Mouse (Mus musculus): ENCODE measurements around the gene Pbx2. TPM values are rescaled to one million over a fixed set of nuclear protein-coding genes. Genes with fewer than 3 reads are reported as not detected.

Gene Pbx2
- polyA plus RNA-seq, 1 experiment from 2014 or later, result 17.3 TPM

GRCm38 (mm10) chr17:34559116-34559515 lies 31.9 kb upstream of the Pbx2 start:
- no peaks in the 10 kb centered on the region for H3K9me3 ChIP-seq (ENCODE audit: control insufficient read depth, low read length)
- no peak overlapping the region for H3K4me3 ChIP-seq (ENCODE audit: low read depth, low read length)
- H3K9ac ChIP-seq (ENCODE audit: low read length), result no peak overlapping the region
- H3K4me1 ChIP-seq (ENCODE audit: control insufficient read depth, insufficient read depth, low read length), result no peaks in the 10 kb centered on the region
- no peaks in the 10 kb centered on the region for H3K36me3 ChIP-seq (ENCODE audit: control insufficient read depth, insufficient read depth, low read length)
- no peak for ATAC-seq (ENCODE audit: insufficient read depth, low FRiP score, low TSS enrichment)
- H3K4me2 ChIP-seq (ENCODE audit: low read depth), result no peak overlapping the region
- 87% methylated on average over 7 of the region's 7 CpGs for WGBS
- no peak overlapping the region for H3K27ac ChIP-seq (ENCODE audit: low read depth, low read length)
- H3K27me3 ChIP-seq (ENCODE audit: control insufficient read depth, insufficient read depth, low read length), result no peaks in the 10 kb centered on the region
- no peak for DNase-seq (ENCODE audit: low spot score)

GRCm38 (mm10) chr17:34559895-34560294 lies 31.2 kb upstream of the Pbx2 start:
- Histone ChIP-seq H3K27ac (ENCODE audit: low read depth, low read length) (no peak overlapping the region), H3K9ac (ENCODE audit: low read length) (no peak overlapping the region), H3K4me1 (ENCODE audit: control insufficient read depth, insufficient read depth, low read length) (no peaks in the 10 kb centered on the region), H3K9me3 (ENCODE audit: control insufficient read depth, low read length) (no peaks in the 10 kb centered on the region), H3K27me3 (ENCODE audit: control insufficient read depth, insufficient read depth, low read length) (no peaks in the 10 kb centered on the region), H3K4me2 (ENCODE audit: low read depth) (no peak overlapping the region), H3K36me3 (ENCODE audit: control insufficient read depth, insufficient read depth, low read length) (no peaks in the 10 kb centered on the region), H3K4me3 (ENCODE audit: low read depth, low read length) (no peak overlapping the region)
- 27% methylated on average over 15 of the region's 15 CpGs for whole genome bisulfite sequencing
- DNase-seq (ENCODE audit: low spot score), result no peak
- no peak for ATAC-seq (ENCODE audit: insufficient read depth, low FRiP score, low TSS enrichment)

DNA sequence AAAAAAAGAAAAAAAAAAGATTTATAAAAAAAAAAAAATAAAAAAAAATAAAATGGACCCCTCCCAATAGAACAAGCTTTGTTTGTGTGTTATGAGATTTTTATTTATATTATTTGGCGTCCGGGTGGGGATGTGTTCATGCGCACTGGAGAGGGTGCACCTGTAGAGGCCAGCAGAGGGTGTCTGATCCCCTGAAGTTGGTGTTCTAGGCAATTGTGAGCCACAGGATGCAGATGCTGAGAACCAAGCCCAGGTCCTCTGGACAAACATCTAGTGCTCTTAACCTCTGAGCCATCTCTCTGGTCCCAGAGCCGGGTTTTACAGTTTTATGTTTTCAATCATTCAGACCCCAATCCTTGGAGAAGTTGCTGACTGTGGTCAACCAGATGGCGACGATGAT lies 30.6 kb upstream of the Pbx2 start:
- Histone ChIP-seq H3K4me3 (ENCODE audit: low read depth, low read length) (no peak overlapping the region), H3K27ac (ENCODE audit: low read depth, low read length) (no peak overlapping the region), H3K27me3 (ENCODE audit: control insufficient read depth, insufficient read depth, low read length) (no peaks in the 10 kb centered on the region), H3K9ac (ENCODE audit: low read length) (no peak overlapping the region), H3K36me3 (ENCODE audit: control insufficient read depth, insufficient read depth, low read length) (no peaks in the 10 kb centered on the region), H3K4me1 (ENCODE audit: control insufficient read depth, insufficient read depth, low read length) (no peaks in the 10 kb centered on the region), H3K9me3 (ENCODE audit: control insufficient read depth, low read length) (no peaks in the 10 kb centered on the region), H3K4me2 (ENCODE audit: low read depth) (no peak overlapping the region)
- WGBS, result 98% methylated on average over 6 of the region's 6 CpGs
- DNase-seq (ENCODE audit: low spot score), result no peak
- no peak for ATAC-seq (ENCODE audit: insufficient read depth, low FRiP score, low TSS enrichment)

DNA sequence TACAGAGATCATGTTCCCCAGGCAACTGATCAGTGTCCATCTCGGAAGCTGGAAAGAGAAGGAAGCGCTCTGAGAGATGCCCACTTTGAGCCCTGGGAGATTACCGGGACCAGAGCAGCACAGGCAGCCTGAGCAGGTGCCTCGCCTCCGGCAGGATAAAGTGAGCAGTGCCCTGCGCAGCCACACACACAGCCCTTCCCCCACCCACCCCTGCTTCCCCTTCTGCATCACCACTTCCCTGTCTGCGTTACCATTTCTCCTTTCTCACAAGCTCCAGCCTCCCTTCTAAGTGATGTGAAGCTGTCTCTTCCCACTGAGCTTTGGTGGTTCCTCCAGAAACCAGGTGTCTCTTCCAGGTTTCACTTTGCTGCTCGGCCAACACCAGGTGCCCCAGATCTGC lies 29.9 kb upstream of the Pbx2 start:
- no peak overlapping the region for H3K4me3 ChIP-seq (ENCODE audit: low read depth, low read length)
- no peaks in the 10 kb centered on the region for H3K9me3 ChIP-seq (ENCODE audit: control insufficient read depth, low read length)
- no peak overlapping the region for H3K9ac ChIP-seq (ENCODE audit: low read length)
- H3K4me2 ChIP-seq (ENCODE audit: low read depth), result no peak overlapping the region
- DNase-seq (ENCODE audit: low spot score) (no peak), ATAC-seq (ENCODE audit: insufficient read depth, low FRiP score, low TSS enrichment) (no peak)
- H3K36me3 ChIP-seq (ENCODE audit: control insufficient read depth, insufficient read depth, low read length), result no peaks in the 10 kb centered on the region
- 47% methylated on average over 8 of the region's 8 CpGs for WGBS
- no peak overlapping the region for H3K27ac ChIP-seq (ENCODE audit: low read depth, low read length)
- no peaks in the 10 kb centered on the region for H3K4me1 ChIP-seq (ENCODE audit: control insufficient read depth, insufficient read depth, low read length)
- no peaks in the 10 kb centered on the region for H3K27me3 ChIP-seq (ENCODE audit: control insufficient read depth, insufficient read depth, low read length)

DNA sequence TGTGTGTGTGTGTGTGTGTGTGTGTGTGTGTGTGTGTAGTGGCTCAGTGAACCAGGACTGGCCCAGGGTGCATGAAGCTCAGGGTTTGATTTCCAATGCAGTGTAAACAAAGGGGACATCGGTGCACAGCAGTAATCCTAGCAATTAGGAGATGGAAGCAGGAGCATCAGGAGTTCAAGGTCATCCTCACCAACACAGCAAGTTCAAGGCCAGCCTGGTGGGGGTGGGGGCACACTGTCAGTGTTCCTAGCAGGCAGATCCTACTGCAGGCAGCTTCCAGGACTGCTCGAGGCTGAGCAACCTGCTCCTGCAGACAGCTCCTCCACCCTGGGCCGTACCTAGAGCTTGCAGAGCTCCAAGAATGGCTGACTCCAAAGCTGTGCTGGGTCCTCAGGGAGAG lies 28.5 kb upstream of the Pbx2 start:
- no peaks in the 10 kb centered on the region for H3K4me1 ChIP-seq (ENCODE audit: control insufficient read depth, insufficient read depth, low read length)
- DNase-seq (ENCODE audit: low spot score), result no peak
- no peak overlapping the region for H3K4me3 ChIP-seq (ENCODE audit: low read depth, low read length)
- no peak for ATAC-seq (ENCODE audit: insufficient read depth, low FRiP score, low TSS enrichment)
- H3K4me2 ChIP-seq (ENCODE audit: low read depth), result no peak overlapping the region
- H3K27ac ChIP-seq (ENCODE audit: low read depth, low read length), result no peak overlapping the region
- no peak overlapping the region for H3K9ac ChIP-seq (ENCODE audit: low read length)
- no peaks in the 10 kb centered on the region for H3K9me3 ChIP-seq (ENCODE audit: control insufficient read depth, low read length)
- WGBS, result 74% methylated on average over 3 of the region's 3 CpGs
- no peaks in the 10 kb centered on the region for H3K36me3 ChIP-seq (ENCODE audit: control insufficient read depth, insufficient read depth, low read length)
- H3K27me3 ChIP-seq (ENCODE audit: control insufficient read depth, insufficient read depth, low read length), result no peaks in the 10 kb centered on the region

DNA sequence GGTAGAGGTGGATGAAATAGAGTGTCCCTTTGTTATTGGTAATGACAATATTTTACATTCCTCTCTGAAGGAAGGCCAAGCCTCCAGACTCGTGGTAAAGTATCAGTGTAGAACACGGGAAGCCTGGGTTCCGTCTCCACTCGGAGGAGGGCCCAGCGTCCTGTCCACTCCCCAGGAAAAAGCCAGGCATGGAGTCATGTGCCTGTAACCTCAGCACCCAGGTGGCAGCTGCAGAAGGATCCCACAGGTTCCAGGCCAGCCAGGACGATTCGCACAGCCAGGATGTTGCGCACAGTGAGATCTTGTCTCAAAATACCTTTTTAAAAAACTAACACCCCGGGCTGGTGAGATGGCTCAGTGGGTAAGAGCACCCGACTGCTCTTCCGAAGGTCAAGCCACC lies 27.7 kb upstream of the Pbx2 start:
- H3K4me1 ChIP-seq (ENCODE audit: control insufficient read depth, insufficient read depth, low read length), result no peaks in the 10 kb centered on the region
- H3K4me3 ChIP-seq (ENCODE audit: low read depth, low read length), result no peak overlapping the region
- WGBS, result 73% methylated on average over 11 of the region's 11 CpGs
- no peaks in the 10 kb centered on the region for H3K9me3 ChIP-seq (ENCODE audit: control insufficient read depth, low read length)
- ATAC-seq (ENCODE audit: insufficient read depth, low FRiP score, low TSS enrichment) (no peak), DNase-seq (ENCODE audit: low spot score) (no peak)
- no peak overlapping the region for H3K4me2 ChIP-seq (ENCODE audit: low read depth)
- no peaks in the 10 kb centered on the region for H3K36me3 ChIP-seq (ENCODE audit: control insufficient read depth, insufficient read depth, low read length)
- no peak overlapping the region for H3K27ac ChIP-seq (ENCODE audit: low read depth, low read length)
- H3K27me3 ChIP-seq (ENCODE audit: control insufficient read depth, insufficient read depth, low read length), result no peaks in the 10 kb centered on the region
- H3K9ac ChIP-seq (ENCODE audit: low read length), result no peak overlapping the region

DNA sequence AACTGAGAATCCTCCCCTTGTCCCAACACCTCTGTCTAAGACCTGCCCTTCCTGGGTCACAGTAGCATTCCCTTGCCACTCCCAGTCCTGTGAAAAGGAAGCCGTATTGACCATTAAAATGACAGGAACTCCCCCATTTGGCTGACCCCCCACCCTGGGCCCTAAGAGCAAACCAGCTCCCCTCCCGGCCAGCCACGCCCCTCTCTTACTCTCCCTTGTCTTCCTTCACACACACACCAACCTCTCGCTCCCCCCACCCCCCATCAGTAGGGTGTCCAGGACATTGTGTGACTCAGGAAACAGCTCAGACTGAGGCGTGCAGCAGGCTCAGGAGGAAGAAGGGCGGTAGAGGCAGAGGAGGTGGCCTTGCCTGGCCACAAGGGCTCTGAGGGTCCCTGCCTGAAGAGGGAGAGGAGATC lies 27.1 kb upstream of the Pbx2 start, which contains the start of gene Notch4:
Gene Notch4 (plus strand): TSS at position 266 of the 419 bp plus-strand sequence.
- Histone ChIP-seq H3K36me3 (ENCODE audit: control insufficient read depth, insufficient read depth, low read length) (no peaks in the 10 kb centered on the region), H3K4me3 (ENCODE audit: low read depth, low read length) (no peak within 1 kb of the TSS), H3K27me3 (ENCODE audit: control insufficient read depth, insufficient read depth, low read length) (no peaks in the 10 kb centered on the region), H3K4me2 (ENCODE audit: low read depth) (no peak within 1 kb of the TSS), H3K9me3 (ENCODE audit: control insufficient read depth, low read length) (no peaks in the 10 kb centered on the region), H3K9ac (ENCODE audit: low read length) (peak within 1 kb of the TSS; percentile 16; the same call in 1 of the 2 replicates), H3K27ac (ENCODE audit: low read depth, low read length) (peak within 1 kb of the TSS; percentile 6; the same call in 1 of the 2 replicates), H3K4me1 (ENCODE audit: control insufficient read depth, insufficient read depth, low read length) (no peaks in the 10 kb centered on the region)
- DNase-seq (ENCODE audit: low spot score) (peak; percentile 25), ATAC-seq (ENCODE audit: insufficient read depth, low FRiP score, low TSS enrichment) (no peak)
- WGBS, result 6% methylated on average over 6 of the region's 6 CpGs

DNA sequence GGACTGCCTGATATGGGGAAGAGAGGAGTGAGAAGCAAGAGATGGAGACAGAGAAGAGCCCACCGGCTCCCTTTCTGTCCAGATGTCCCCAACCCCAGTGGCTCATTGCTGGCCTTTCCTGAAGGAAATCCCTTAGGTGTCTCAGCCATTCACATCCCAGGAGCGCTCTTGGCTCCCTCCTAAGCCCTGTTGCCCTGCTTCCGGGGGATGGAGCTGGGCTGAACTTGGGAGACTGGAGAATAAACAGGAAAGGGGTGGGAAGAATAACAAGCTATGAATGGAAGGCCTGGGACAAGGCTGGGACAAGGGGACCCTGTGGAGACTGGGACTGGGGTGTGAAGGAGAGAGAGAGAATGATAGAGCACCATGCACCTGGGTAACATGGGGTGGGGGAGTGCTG lies 26.3 kb upstream of the Pbx2 start:
- Histone ChIP-seq H3K27ac (ENCODE audit: low read depth, low read length) (peak overlapping the region; percentile 6; the same call in 1 of the 2 replicates), H3K4me1 (ENCODE audit: control insufficient read depth, insufficient read depth, low read length) (no peaks in the 10 kb centered on the region), H3K4me3 (ENCODE audit: low read depth, low read length) (no peak overlapping the region), H3K36me3 (ENCODE audit: control insufficient read depth, insufficient read depth, low read length) (no peaks in the 10 kb centered on the region), H3K9ac (ENCODE audit: low read length) (no peak overlapping the region), H3K9me3 (ENCODE audit: control insufficient read depth, low read length) (no peaks in the 10 kb centered on the region), H3K4me2 (ENCODE audit: low read depth) (no peak overlapping the region), H3K27me3 (ENCODE audit: control insufficient read depth, insufficient read depth, low read length) (no peaks in the 10 kb centered on the region)
- DNase-seq (ENCODE audit: low spot score) (peak; percentile 5), ATAC-seq (ENCODE audit: insufficient read depth, low FRiP score, low TSS enrichment) (no peak)
- 42% methylated on average over 3 of the region's 3 CpGs for WGBS

DNA sequence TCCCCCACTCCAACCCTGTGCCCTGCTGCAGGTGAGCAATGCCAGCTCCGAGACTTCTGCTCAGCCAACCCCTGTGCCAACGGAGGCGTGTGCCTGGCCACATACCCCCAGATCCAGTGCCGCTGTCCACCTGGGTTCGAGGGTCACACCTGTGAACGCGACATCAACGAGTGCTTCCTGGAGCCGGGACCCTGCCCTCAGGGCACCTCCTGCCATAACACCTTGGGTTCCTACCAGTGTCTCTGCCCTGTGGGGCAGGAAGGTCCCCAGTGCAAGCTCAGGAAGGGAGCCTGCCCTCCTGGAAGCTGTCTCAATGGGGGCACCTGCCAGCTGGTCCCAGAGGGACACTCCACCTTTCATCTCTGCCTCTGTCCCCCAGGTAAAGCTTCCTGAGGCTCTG lies 23.8 kb upstream of the Pbx2 start:
- H3K4me3 ChIP-seq (ENCODE audit: low read depth, low read length), result no peak overlapping the region
- H3K9me3 ChIP-seq (ENCODE audit: control insufficient read depth, low read length), result no peaks in the 10 kb centered on the region
- no peak overlapping the region for H3K4me2 ChIP-seq (ENCODE audit: low read depth)
- H3K9ac ChIP-seq (ENCODE audit: low read length), result no peak overlapping the region
- H3K36me3 ChIP-seq (ENCODE audit: control insufficient read depth, insufficient read depth, low read length), result no peaks in the 10 kb centered on the region
- no peak overlapping the region for H3K27ac ChIP-seq (ENCODE audit: low read depth, low read length)
- H3K27me3 ChIP-seq (ENCODE audit: control insufficient read depth, insufficient read depth, low read length), result no peaks in the 10 kb centered on the region
- 72% methylated on average over 9 of the region's 9 CpGs for WGBS
- ATAC-seq (ENCODE audit: insufficient read depth, low FRiP score, low TSS enrichment) (no peak), DNase-seq (ENCODE audit: low spot score) (no peak)
- no peaks in the 10 kb centered on the region for H3K4me1 ChIP-seq (ENCODE audit: control insufficient read depth, insufficient read depth, low read length)
